Mouse (Mus musculus): ENCODE data around the gene Idua.

The Idua gene

DNA sequence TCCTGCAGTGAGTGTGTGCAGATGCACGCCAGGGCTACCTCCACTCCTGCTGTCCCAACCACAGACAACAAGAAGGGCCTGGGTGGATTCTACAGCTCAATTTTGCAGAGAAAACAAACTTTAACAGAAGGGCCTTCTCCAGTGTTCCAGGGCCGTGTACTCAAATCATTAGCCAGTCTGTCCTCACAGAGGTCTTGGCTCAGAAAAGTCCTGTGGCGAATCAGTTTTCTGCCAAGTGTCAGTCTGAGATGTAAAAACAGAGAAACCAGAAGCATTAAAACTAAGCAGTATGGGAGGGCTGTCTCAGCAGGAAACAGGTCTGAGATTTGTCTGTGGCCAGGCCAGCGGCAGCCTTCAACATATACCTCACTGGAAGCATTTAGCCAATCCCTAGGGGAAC is 57.9 kb downstream of the Idua start:
- no peak for DNase-seq (ENCODE audit: extremely low read depth, low read depth, low spot score)

DNA sequence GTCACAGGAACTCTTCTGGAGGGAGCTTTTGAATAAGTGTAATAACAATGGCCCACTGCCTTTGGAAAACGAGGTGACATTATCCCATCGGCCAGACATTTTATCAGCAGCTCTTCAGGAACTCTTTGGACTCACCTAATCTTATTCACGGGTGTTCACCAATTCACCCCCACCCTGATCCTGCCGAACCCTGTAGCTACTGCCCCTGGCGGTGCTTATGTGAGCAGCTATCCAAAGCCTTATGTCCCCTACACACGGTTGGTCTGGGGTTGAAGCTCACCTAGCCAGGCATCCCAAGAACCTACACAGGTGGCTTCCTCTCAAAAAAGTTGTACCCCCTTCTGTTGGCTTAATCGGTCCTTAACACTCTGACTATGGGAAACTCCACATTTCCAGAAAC is 59.6 kb downstream of the Idua start:
- DNase-seq (ENCODE audit: extremely low read depth, low read depth, low spot score) = no peak

DNA sequence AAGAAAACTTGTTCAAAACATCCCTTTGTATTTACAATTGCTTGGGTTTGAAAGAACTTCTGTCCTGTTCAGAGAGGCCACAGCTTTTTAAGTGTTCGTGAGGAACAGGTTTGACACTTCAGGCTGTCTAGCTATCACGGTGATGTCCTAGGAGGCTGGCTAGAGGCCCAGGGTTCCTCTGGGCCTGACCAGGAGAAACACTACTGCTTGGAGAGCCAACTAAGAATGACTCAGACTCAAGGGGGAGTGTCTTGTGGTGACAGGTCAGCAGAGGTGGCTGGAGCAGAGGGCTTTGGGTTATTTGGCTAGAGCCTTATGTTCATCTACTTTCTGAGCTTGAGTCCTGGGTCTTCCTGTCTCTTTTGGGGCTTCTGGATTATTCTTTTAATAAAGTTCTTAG is 63.9 kb downstream of the Idua start:
- no peak for DNase-seq (ENCODE audit: extremely low read depth, low read depth, low spot score)

DNA sequence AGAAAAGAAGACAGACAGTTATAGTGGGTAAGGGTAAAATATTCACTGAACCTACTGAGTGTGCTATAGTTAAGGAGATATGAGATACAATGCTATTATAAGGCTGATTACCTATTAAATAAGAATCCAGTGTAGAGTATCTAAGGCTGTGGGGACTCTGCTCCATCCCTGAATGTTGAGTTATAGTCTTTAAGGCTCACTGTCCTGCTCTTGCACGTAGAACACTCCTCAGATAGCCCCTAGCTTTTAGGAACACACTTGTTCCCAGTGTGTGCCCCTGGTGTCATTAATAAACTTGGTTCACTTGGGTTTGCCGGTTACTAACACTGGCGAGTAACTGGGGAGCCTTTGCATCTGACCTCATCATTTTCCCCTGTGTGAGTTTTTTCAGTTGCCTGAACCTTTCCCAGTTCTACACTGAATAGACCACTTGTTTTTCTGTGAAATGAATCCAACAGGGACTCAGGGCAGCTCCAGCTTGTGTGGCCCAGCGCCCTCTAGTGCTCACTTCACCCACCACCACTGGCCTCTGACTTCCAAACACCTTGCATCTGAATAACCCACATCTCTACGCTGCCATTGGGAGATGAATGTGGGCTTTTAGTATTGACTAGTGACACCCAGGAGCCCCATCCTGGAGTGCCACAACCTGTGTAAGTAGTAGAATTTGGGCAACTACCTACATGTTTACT is 66.6 kb downstream of the Idua start:
- DNase-seq (ENCODE audit: extremely low read depth, low read depth, low spot score) = no peak

DNA sequence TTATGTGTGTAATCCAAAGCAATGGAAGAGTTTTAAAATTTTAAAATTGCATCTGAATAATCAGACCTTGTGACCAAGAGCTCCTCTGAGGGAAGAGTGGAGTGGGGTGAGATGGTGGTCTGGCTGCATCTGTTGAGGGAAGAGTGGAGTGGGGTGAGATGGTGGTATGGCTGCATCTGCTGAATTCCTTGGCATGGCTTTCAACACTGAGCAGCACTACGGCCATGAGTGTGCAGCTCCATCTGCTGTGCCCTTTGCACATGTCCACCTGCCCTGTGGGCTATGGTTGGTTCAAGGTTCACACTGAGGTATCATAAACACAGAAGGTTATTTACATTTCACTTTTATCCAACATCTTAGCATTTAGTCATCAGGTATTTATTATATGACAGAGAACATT is 67.3 kb downstream of the Idua start:
- no peak for DNase-seq (ENCODE audit: extremely low read depth, low read depth, low spot score)

All from fat pad, adult 2 months (tissue).